Mouse (Mus musculus): ENCODE measurements around the gene Csrnp2. TPM values are rescaled to one million over a fixed set of nuclear protein-coding genes. Genes with fewer than 3 reads are reported as not detected.
"Not testable (repeated sequence)": the region's sequence is repeated elsewhere in the genome, so short reads cannot be mapped to it uniquely, and the experiment has no call there.

Csrnp2 gene
- 1 to 10 TPM; 1.2 to 1.8 TPM for polyA plus RNA-seq (2017; shearing (Covaris generic))

GRCm38 (mm10) chr15:100495102-100495501 is at the start of gene Csrnp2:
Gene Csrnp2 (minus strand): TSS chr15:100495488.
- ATAC-seq: peak; percentile 95

GRCm38 (mm10) chr15:100543651-100544030 is 48.4 kb upstream of the Csrnp2 start:
- ATAC-seq: not testable (repeated sequence)

GRCm38 (mm10) chr15:100542876-100543650 is 47.8 kb upstream of the Csrnp2 start:
- not testable (repeated sequence) for ATAC-seq

GRCm38 (mm10) chr15:100541426-100541825 is 46.1 kb upstream of the Csrnp2 start:
- ATAC-seq: no peak

GRCm38 (mm10) chr15:100541001-100541400 is 45.7 kb upstream of the Csrnp2 start:
- not testable (repeated sequence) for ATAC-seq

- no peak for ATAC-seq
Observed at GRCm38 (mm10) chr15:100539411-100539810, 44.1 kb upstream of the Csrnp2 start.

- no peak for ATAC-seq
Observed at GRCm38 (mm10) chr15:100537913-100538312, 42.6 kb upstream of the Csrnp2 start.

- no peak for ATAC-seq
Observed at GRCm38 (mm10) chr15:100527900-100528299, 32.6 kb upstream of the Csrnp2 start.

GRCm38 (mm10) chr15:100525405-100525804 is 30.1 kb upstream of the Csrnp2 start:
- no peak for ATAC-seq

- ATAC-seq: no peak
Observed at GRCm38 (mm10) chr15:100520306-100520705, 25.0 kb upstream of the Csrnp2 start.

- ATAC-seq: no peak
Observed at GRCm38 (mm10) chr15:100515121-100515520, 19.8 kb upstream of the Csrnp2 start.

- no peak for ATAC-seq
Observed at GRCm38 (mm10) chr15:100513387-100513786, 18.1 kb upstream of the Csrnp2 start.

- no peak for ATAC-seq
Observed at GRCm38 (mm10) chr15:100510072-100510471, 14.8 kb upstream of the Csrnp2 start.

GRCm38 (mm10) chr15:100508454-100509167 is 13.3 kb upstream of the Csrnp2 start:
- ATAC-seq: no peak

- ATAC-seq: not testable (repeated sequence)
Observed at GRCm38 (mm10) chr15:100499506-100499905, 4.2 kb upstream of the Csrnp2 start.

- peak; percentile 28 for ATAC-seq
Observed at GRCm38 (mm10) chr15:100494647-100495046, 641 bp downstream of the Csrnp2 start.

GRCm38 (mm10) chr15:100491966-100492365 is 3.3 kb downstream of the Csrnp2 start:
- no peak for ATAC-seq

- ATAC-seq: no peak
Observed at GRCm38 (mm10) chr15:100489263-100489662, 6.0 kb downstream of the Csrnp2 start.

- ATAC-seq: not testable (repeated sequence)
Observed at GRCm38 (mm10) chr15:100488297-100488696, 7.0 kb downstream of the Csrnp2 start.

GRCm38 (mm10) chr15:100487050-100487449 is 8.2 kb downstream of the Csrnp2 start:
- no peak for ATAC-seq

- no peak for ATAC-seq
Observed at GRCm38 (mm10) chr15:100486450-100486849, 8.8 kb downstream of the Csrnp2 start.

GRCm38 (mm10) chr15:100485576-100485975 is 9.7 kb downstream of the Csrnp2 start:
- no peak for ATAC-seq

- ATAC-seq: no peak
Observed at GRCm38 (mm10) chr15:100478925-100479324, 16.4 kb downstream of the Csrnp2 start.

- ATAC-seq: no peak
Observed at GRCm38 (mm10) chr15:100478351-100478750, 16.9 kb downstream of the Csrnp2 start.
